Mouse (Mus musculus) heart, embryonic 14.5 days (tissue): Measurements from ENCODE around the gene Zfp68. TPM values are rescaled to one million over a fixed set of nuclear protein-coding genes. Genes with fewer than 3 reads are reported as not detected.
"Not testable (repeated sequence)": the region's sequence is repeated elsewhere in the genome, so short reads cannot be mapped to it uniquely, and the experiment has no call there.

Source experiments
- ATAC-seq: fragments of 200-750 bp; cut with Nextera tagmentation; 2 replicates; pipeline ENCODE4 v1.8.0; 2017; ENCODE audit warnings: low read depth, moderate TSS enrichment; ENCODE audit not compliant: insufficient number of reproducible peaks, insufficient read depth, low FRiP score
- H3K27ac ChIP-seq, 2 experiments: fragments of 200-500 bp in 1 of 2; fragments of 300-500 bp in 1 of 2; sonication (generic) in 1 of 2; replicated peaks in 1 of 2; 2 replicates each; pipeline ENCODE4 v1.5.1; 2012 to 2014; ENCODE audit warnings: low read depth in 2 of 2, low read length in 2 of 2, control low read depth in 1 of 2, mild to moderate bottlenecking in 1 of 2, mixed read lengths in 1 of 2; ENCODE audit not compliant: control insufficient read depth in 1 of 2, insufficient read depth in 1 of 2
- H3K27me3 ChIP-seq: fragments of 300-500 bp; sonication (generic); 2 replicates; pipeline ENCODE4 v1.6.1; 2014; ENCODE audit warnings: mild to moderate bottlenecking, low read length, control low read depth; ENCODE audit not compliant: control insufficient read depth, insufficient read depth
- H3K36me3 ChIP-seq: fragments of 300-500 bp; sonication (generic); 2 replicates; pipeline ENCODE4 v1.6.1; 2014; ENCODE audit warnings: mild to moderate bottlenecking, control low read depth, low read length, mixed read lengths; ENCODE audit not compliant: control insufficient read depth, insufficient read depth
- H3K4me1 ChIP-seq, 2 experiments: fragments of 200-500 bp in 1 of 2; fragments of 300-500 bp in 1 of 2; sonication (generic) in 1 of 2; 2 replicates each; pipeline ENCODE4 v1.6.1; 2012 to 2014; ENCODE audit warnings: low read length in 2 of 2, control low read depth in 1 of 2, mixed read lengths in 1 of 2; ENCODE audit not compliant: control insufficient read depth in 2 of 2, insufficient read depth in 2 of 2
- H3K4me2 ChIP-seq: fragments of 300-500 bp; sonication (generic); 2 replicates; pipeline ENCODE4 v1.6.1; 2014; ENCODE audit warnings: mild to moderate bottlenecking, low read length
- H3K4me3 ChIP-seq, 2 experiments: fragments of 200-500 bp in 1 of 2; fragments of 300-500 bp in 1 of 2; sonication (generic) in 1 of 2; 2 replicates each; pipeline ENCODE4 v1.5.1; 2012 to 2014; ENCODE audit warnings: low read length in 2 of 2, mild to moderate bottlenecking in 2 of 2, control low read depth in 1 of 2, low read depth in 1 of 2, moderate library complexity in 1 of 2; ENCODE audit not compliant: control insufficient read depth in 1 of 2, insufficient read depth in 1 of 2
- H3K9ac ChIP-seq: fragments of 300-500 bp; sonication (generic); 2 replicates; pipeline ENCODE4 v1.6.1; 2014; ENCODE audit warnings: mild to moderate bottlenecking, low read length
- H3K9me3 ChIP-seq: fragments of 300-500 bp; sonication (generic); 2 replicates; pipeline ENCODE4 v1.6.1; 2016; ENCODE audit warnings: low read length, control low read depth; ENCODE audit not compliant: control insufficient read depth
- WGBS: fragments of 180-500 bp; shearing (Covaris S2); extraction: QIAGEN DNeasy Blood & Tissue Kit; methylation state at CpG from one replicate; pipeline ENCODE4 v1.1.7; 2014; 5-methylcytosine and 5-hydroxymethylcytosine counted together
- microRNA-seq: library from miRNA; unstranded; fragments of <30 nt; microRNA quantifications from one replicate; pipeline ENCODE4, GENCODE M21; 2016
- polyA plus RNA-seq: library from polyadenylated mRNA; unstranded; fragments of >200 nt; fragmentation: Nextera tagmentation; extraction: Ambion mirVana; gene quantifications from 2 replicates; pipeline ENCODE4 v1.2.1, GENCODE M21; 2014

Gene Zfp68
- polyA plus RNA-seq, 1 experiment from 2014 or later = 49.4 TPM

- Histone ChIP-seq H3K4me2 (no peak overlapping the region), H3K27ac (no peak overlapping the region), H3K27me3 (no peaks in the 10 kb centered on the region), H3K4me1 (no peaks in the 10 kb centered on the region), H3K9ac (no peak overlapping the region), H3K9me3 (no peaks in the 10 kb centered on the region), H3K4me3 (no peak overlapping the region), H3K36me3 (no peaks in the 10 kb centered on the region)
- ATAC-seq = no peak
- WGBS = 43% methylated on average over 4 of the region's 4 CpGs
These were observed 47.9 kb downstream of the Zfp68 start for GRCm38 (mm10) chr5:138571623-138572022.

- not testable (repeated sequence) for H3K36me3 ChIP-seq, H3K9ac ChIP-seq, H3K4me3 ChIP-seq, H3K9me3 ChIP-seq, ATAC-seq, H3K27ac ChIP-seq, H3K4me2 ChIP-seq, H3K4me1 ChIP-seq, H3K27me3 ChIP-seq
- WGBS = 72% methylated on average over 2 of the region's 2 CpGs
These were observed 54.9 kb downstream of the Zfp68 start, which contains the start of gene 1700123K08Rik for GRCm38 (mm10) chr5:138564612-138565011. Gene 1700123K08Rik (minus strand): TSS chr5:138564712.

Small RNAs within 50 kb of the gene (microRNA-seq; reads per million reads assigned to microRNA genes)
- gene Gm24082 = not detected

Other genes with a start within 250 kb of the Zfp68 start
- 23.8 and 24.9 TPM in 2 replicates for gene Zfp157, start 178.3 kb downstream of the Zfp68 start, polyA plus RNA-seq
- gene 1700123K08Rik, start 55.0 kb downstream of the Zfp68 start, polyA plus RNA-seq = not detected in 2 replicates
- gene A430033K04Rik, start 3.1 kb upstream of the Zfp68 start, polyA plus RNA-seq = 7.1 TPM in 2 replicates
- 7.7 and 8.7 TPM in 2 replicates for gene Fam20c, start 134.8 kb upstream of the Zfp68 start, polyA plus RNA-seq
- not detected in 2 replicates for gene Gm5294, start 200.3 kb upstream of the Zfp68 start, polyA plus RNA-seq